Mouse (Mus musculus) heart, embryonic 13.5 days (tissue): ENCODE measurements around the gene Pdlim7. TPM values are rescaled to one million over a fixed set of nuclear protein-coding genes. Genes with fewer than 3 reads are reported as not detected.

ENCODE experiments used
- ATAC-seq: fragments of 200-750 bp; cut with Nextera tagmentation; 2 replicates; pipeline ENCODE4 v1.8.0; 2017; ENCODE audit warnings: moderate TSS enrichment; ENCODE audit not compliant: insufficient number of reproducible peaks, low FRiP score, low TSS enrichment; ENCODE audit errors: extremely low read depth
- H3K27ac ChIP-seq: fragments of 300-500 bp; sonication (generic); replicated peaks from 2 replicates; pipeline ENCODE4 v1.5.1; 2015; ENCODE audit warnings: moderate library complexity, mild to moderate bottlenecking, inconsistent platforms
- H3K27me3 ChIP-seq: fragments of 300-500 bp; sonication (generic); replicated peaks from 2 replicates; pipeline ENCODE4 v1.6.1; 2015; ENCODE audit warnings: mild to moderate bottlenecking, inconsistent platforms
- H3K36me3 ChIP-seq: fragments of 300-500 bp; sonication (generic); 2 replicates; pipeline ENCODE4 v1.6.1; 2015; ENCODE audit warnings: mild to moderate bottlenecking, inconsistent platforms
- H3K4me1 ChIP-seq: fragments of 300-500 bp; sonication (generic); 2 replicates; pipeline ENCODE4 v1.6.1; 2015; ENCODE audit warnings: inconsistent platforms
- H3K4me2 ChIP-seq: fragments of 300-500 bp; sonication (generic); 2 replicates; pipeline ENCODE4 v1.6.1; 2015; ENCODE audit warnings: inconsistent platforms, mild to moderate bottlenecking, moderate library complexity
- H3K4me3 ChIP-seq: fragments of 300-500 bp; sonication (generic); 2 replicates; pipeline ENCODE4 v1.5.1; 2015; ENCODE audit warnings: moderate library complexity, mild to moderate bottlenecking, inconsistent platforms
- H3K9ac ChIP-seq: fragments of 300-500 bp; sonication (generic); 2 replicates; pipeline ENCODE4 v1.6.1; 2015; ENCODE audit warnings: inconsistent platforms, mild to moderate bottlenecking, moderate library complexity
- H3K9me3 ChIP-seq: fragments of 300-500 bp; sonication (generic); 2 replicates; pipeline ENCODE4 v1.6.1; 2016; ENCODE audit warnings: inconsistent platforms
- WGBS: fragments of 180-500 bp; shearing (Covaris S2); methylation state at CpG from one replicate; pipeline ENCODE4 v1.1.7; 2015; ENCODE audit warnings: mixed read lengths; 5-methylcytosine and 5-hydroxymethylcytosine counted together
- polyA plus RNA-seq: library from polyadenylated mRNA; unstranded; fragments of >200 nt; fragmentation: Nextera tagmentation; extraction: Ambion mirVana; gene quantifications from 2 replicates; pipeline ENCODE4 v1.2.1, GENCODE M21; 2015

Pdlim7 gene
- polyA plus RNA-seq, 1 experiment from 2014 or later, result 402 TPM

DNA sequence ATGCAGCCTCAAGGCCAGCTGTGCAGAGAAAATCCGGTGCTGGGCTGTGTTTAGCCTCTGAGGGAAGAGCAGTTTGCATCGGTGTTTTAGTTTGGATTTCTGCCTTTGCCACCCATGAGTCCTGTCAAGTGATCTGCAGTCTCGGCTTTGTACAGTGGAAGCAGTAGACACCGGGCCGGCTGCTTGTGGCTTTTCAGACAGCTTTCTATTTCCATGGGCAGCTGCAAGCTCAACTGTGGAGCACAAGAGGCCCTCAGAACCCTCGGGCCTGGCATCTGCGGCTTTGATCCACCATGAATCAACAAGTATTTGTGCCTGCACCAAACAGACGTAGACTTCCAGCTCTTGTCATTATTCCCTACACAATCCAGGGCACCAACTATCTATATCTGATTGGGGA, 11.1 kb downstream of the Pdlim7 start:
- no peak overlapping the region for H3K9ac ChIP-seq
- ATAC-seq, result no peak
- no peak overlapping the region for H3K4me3 ChIP-seq
- H3K4me2 ChIP-seq, result no peak overlapping the region
- 80% methylated on average over 8 of the region's 8 CpGs for WGBS
- peaks cover 99% of the 10 kb centered on the region for H3K36me3 ChIP-seq
- H3K27me3 ChIP-seq, result peaks cover 30% of the 10 kb centered on the region
- H3K4me1 ChIP-seq, result peaks cover 16% of the 10 kb centered on the region
- H3K27ac ChIP-seq, result no peak overlapping the region
- no peaks in the 10 kb centered on the region for H3K9me3 ChIP-seq

GRCm38 (mm10) chr13:55500575-55500974, 12.9 kb downstream of the Pdlim7 start:
- no peak overlapping the region for H3K4me2 ChIP-seq
- peaks cover 38% of the 10 kb centered on the region for H3K27me3 ChIP-seq
- H3K36me3 ChIP-seq, result peaks cover 92% of the 10 kb centered on the region
- 73% methylated on average over 10 of the region's 10 CpGs for WGBS
- no peaks in the 10 kb centered on the region for H3K9me3 ChIP-seq
- no peak overlapping the region for H3K27ac ChIP-seq
- no peak overlapping the region for H3K4me3 ChIP-seq
- peaks cover 24% of the 10 kb centered on the region for H3K4me1 ChIP-seq
- no peak overlapping the region for H3K9ac ChIP-seq
- ATAC-seq, result no peak

DNA sequence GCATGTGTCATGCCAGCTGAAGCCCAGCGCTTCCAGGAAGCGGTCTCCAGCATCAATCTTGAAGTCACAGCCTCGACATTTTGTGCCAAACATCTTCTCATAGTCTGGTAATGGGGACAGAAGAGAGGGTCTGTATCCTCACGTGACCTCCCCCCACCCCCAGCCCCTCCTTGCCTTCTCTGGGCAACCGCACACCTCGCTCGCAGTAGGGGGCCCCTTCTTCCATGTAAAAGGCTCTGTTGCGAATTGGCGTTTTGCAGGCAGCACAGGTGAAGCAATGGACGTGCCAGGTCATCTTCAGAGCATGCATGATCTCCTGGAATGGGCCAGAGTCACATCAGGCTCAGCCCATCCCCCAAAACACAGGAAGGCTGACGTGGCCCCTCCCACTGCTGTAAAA, 14.6 kb downstream of the Pdlim7 start:
- no peak overlapping the region for H3K4me3 ChIP-seq
- no peaks in the 10 kb centered on the region for H3K9me3 ChIP-seq
- H3K4me1 ChIP-seq, result peaks cover 31% of the 10 kb centered on the region
- no peak overlapping the region for H3K9ac ChIP-seq
- H3K27ac ChIP-seq, result no peak overlapping the region
- no peak overlapping the region for H3K4me2 ChIP-seq
- H3K36me3 ChIP-seq, result peaks cover 75% of the 10 kb centered on the region
- 74% methylated on average over 11 of the region's 11 CpGs for WGBS
- no peak for ATAC-seq
- H3K27me3 ChIP-seq, result peaks cover 41% of the 10 kb centered on the region

- ATAC-seq, result no peak
- H3K27me3 ChIP-seq, result peaks cover 63% of the 10 kb centered on the region
- H3K9ac ChIP-seq, result no peak overlapping the region
- H3K4me2 ChIP-seq, result no peak overlapping the region
- H3K4me1 ChIP-seq, result peaks cover 29% of the 10 kb centered on the region
- H3K27ac ChIP-seq, result no peak overlapping the region
- no peak overlapping the region for H3K4me3 ChIP-seq
- 74% methylated on average over 6 of the region's 6 CpGs for WGBS
- H3K36me3 ChIP-seq, result peaks cover 52% of the 10 kb centered on the region
- H3K9me3 ChIP-seq, result no peaks in the 10 kb centered on the region
Observed at GRCm38 (mm10) chr13:55496661-55497060, 16.8 kb downstream of the Pdlim7 start.

DNA sequence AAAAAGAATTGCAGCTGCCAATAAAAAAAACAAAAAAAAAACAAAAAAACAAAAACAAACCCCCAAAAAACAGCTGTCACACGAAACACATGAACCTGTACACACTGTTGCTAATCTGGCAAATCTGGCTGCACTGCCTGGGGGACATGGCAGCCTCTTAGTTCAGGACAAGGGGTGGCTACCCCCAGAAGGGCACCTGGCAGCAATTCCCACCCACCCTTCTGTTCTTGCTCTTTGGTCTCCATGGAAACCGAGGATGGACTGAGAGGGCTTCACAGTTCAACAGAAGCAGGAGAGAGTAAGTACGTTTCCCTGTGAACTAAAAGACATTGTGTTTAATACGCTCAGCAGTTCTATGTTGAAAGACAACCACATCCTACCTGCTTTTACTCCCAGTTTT, 17.8 kb downstream of the Pdlim7 start:
- WGBS, result 41% methylated on average over 4 of the region's 4 CpGs

GRCm38 (mm10) chr13:55494883-55495621, 18.4 kb downstream of the Pdlim7 start:
- H3K36me3 ChIP-seq, result peaks cover 36% of the 10 kb centered on the region
- H3K27ac ChIP-seq, result 0 out of 2 replicates have a peak overlapping the region, but pooled peaks have one; percentile 36
- H3K4me2 ChIP-seq, result peak overlapping the region; percentile 29
- peaks cover 68% of the 10 kb centered on the region for H3K27me3 ChIP-seq
- H3K9ac ChIP-seq, result no peak overlapping the region
- no peak overlapping the region for H3K4me3 ChIP-seq
- WGBS, result 2% methylated on average over 18 of the region's 18 CpGs
- peaks cover 29% of the 10 kb centered on the region for H3K4me1 ChIP-seq
- no peaks in the 10 kb centered on the region for H3K9me3 ChIP-seq
- peak; percentile 65 for ATAC-seq

More for the DNA sequence above, 17.8 kb downstream of the Pdlim7 start:
- H3K27ac ChIP-seq, result no peak overlapping the region
- peak overlapping the region; percentile 29 for H3K4me2 ChIP-seq
- H3K4me1 ChIP-seq, result peaks cover 29% of the 10 kb centered on the region
- H3K36me3 ChIP-seq, result peaks cover 43% of the 10 kb centered on the region
- no peak for ATAC-seq
- no peak overlapping the region for H3K9ac ChIP-seq
- no peaks in the 10 kb centered on the region for H3K9me3 ChIP-seq
- H3K27me3 ChIP-seq, result peaks cover 71% of the 10 kb centered on the region
- H3K4me3 ChIP-seq, result no peak overlapping the region

DNA sequence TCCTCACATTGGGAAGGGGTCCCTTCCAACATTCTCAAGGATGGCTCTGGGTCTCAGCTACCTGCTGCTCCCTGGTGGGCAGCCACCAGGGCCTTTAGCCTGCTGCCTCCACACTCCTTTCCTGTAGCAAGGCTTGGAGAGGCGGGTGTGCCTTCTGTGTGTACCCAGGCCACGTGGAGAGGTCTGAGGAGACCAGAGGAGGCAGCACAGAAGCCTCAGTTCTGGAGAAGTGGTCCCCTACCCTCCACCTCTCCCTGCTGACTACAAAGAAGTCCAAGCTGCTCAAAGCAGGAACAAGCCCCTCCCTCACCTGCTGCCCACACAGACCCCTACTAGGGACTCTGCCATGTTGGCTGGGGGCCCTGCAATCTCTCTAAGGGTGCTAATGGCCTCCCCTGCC, 19.2 kb downstream of the Pdlim7 start:
- peaks cover 75% of the 10 kb centered on the region for H3K27me3 ChIP-seq
- H3K36me3 ChIP-seq, result peaks cover 30% of the 10 kb centered on the region
- no peak overlapping the region for H3K4me3 ChIP-seq
- no peaks in the 10 kb centered on the region for H3K9me3 ChIP-seq
- ATAC-seq, result no peak
- H3K4me1 ChIP-seq, result peaks cover 29% of the 10 kb centered on the region
- no peak overlapping the region for H3K9ac ChIP-seq
- no peak overlapping the region for H3K27ac ChIP-seq
- 0 out of 2 replicates have a peak overlapping the region, but pooled peaks have one; percentile 29 for H3K4me2 ChIP-seq
- 10% methylated on average over 2 of the region's 2 CpGs for WGBS

DNA sequence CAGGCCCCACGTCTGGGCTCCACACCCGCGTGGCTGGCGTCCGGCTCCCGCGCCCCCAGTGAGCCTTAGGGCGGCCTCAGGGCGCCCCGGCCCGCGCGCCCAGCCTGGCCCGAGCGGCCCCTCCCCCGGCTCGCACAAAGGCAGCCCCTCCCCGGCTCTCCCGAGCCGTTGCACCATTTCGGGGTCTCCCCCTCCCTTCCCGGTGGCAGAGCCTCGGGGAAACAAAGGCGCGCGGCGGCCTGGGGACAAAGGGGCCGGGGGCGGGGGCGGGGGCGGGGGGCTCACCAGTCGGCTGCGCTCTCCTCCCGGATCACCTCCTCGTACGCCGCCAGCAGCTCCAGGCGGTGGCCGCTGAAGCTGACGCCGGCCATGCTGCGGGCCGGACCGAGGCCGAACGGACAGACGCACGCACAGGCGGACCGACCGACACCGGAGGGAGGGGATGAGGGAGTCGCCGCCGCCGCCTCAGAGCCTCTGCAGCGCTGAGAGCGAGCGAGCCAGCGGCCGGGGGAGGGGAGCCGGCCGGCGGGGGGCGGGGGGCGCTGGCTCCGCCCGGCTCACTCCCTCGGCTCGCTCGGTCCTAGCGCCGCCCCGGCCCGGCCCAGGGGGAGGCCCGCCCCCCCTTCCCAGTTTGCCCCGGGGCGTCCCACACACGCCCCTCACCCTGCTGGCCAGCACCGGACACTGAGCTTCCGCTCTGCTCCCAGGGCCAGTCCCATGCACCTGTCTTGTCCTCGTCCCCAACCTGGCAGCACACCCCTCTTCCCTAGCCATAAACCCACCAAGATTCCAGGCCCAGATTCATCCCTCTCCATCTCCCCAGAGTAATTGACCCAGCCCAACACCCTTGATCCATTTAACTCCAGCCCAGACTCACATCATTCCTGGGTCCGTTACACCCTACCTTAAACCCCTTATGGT, 25.6 kb downstream of the Pdlim7 start, which contains the start of gene Dbn1:
TSS of gene Dbn1 (minus strand) at position 534 of the 921 bp plus-strand sequence.
- peak; percentile 51 for ATAC-seq
- no peaks in the 10 kb centered on the region for H3K36me3 ChIP-seq
- H3K4me3 ChIP-seq, result peak within 1 kb of the TSS; percentile 70
- peaks cover 51% of the 10 kb centered on the region for H3K4me1 ChIP-seq
- H3K9me3 ChIP-seq, result no peaks in the 10 kb centered on the region
- 1% methylated on average over 45 of the region's 83 CpGs for WGBS
- H3K4me2 ChIP-seq, result peak within 1 kb of the TSS; percentile 81
- peak within 1 kb of the TSS; percentile 70 for H3K27ac ChIP-seq
- H3K9ac ChIP-seq, result peak within 1 kb of the TSS; percentile 97
- H3K27me3 ChIP-seq, result peaks cover 90% of the 10 kb centered on the region

DNA sequence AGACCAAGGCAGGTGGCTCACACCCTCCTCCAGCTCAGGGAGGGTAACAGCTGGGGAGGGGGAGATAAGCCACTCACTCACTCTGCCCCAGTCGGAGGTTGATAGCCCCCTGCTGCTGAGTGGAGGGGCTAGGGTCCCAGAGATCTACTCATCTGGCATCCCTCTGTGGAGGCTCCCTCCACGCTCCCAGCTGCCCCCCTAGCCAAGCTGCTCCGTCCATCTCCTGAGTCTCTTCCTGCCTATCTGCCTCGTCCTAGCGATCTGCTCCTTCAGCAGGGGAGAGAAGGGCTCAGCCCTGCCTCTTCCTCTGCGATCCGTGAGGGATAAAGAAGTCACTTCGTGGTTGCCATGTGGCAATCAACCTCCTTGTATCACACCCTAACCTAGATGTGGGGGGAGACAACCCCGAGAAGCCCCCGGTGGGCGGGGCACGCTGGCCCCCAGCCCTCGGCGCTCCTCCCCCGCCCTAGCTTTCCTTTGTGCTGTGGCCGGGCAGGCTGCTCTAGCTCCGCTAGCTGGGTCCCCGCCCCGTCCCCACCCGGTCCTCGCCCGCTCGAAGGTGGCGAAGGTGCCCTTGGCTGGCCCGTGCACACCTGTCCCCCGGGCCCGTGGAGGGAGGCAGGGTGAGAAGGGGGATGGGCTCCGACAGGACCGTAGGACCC, 26.4 kb downstream of the Pdlim7 start:
- Histone ChIP-seq H3K4me1 (peaks cover 58% of the 10 kb centered on the region), H3K4me3 (peak overlapping the region; percentile 70), H3K27ac (peak overlapping the region; percentile 70), H3K4me2 (peak overlapping the region; percentile 81), H3K9ac (peak overlapping the region; percentile 97), H3K36me3 (peaks cover 5% of the 10 kb centered on the region), H3K27me3 (peaks cover 90% of the 10 kb centered on the region), H3K9me3 (no peaks in the 10 kb centered on the region)
- WGBS, result 2% methylated on average over 29 of the region's 29 CpGs
- ATAC-seq, result peak; percentile 48; the same call in 1 of the 2 replicates

GRCm38 (mm10) chr13:55486029-55486794, 27.3 kb downstream of the Pdlim7 start:
- peak overlapping the region; percentile 70 for H3K27ac ChIP-seq
- no peaks in the 10 kb centered on the region for H3K9me3 ChIP-seq
- no peak for ATAC-seq
- peaks cover 88% of the 10 kb centered on the region for H3K27me3 ChIP-seq
- H3K36me3 ChIP-seq, result peaks cover 13% of the 10 kb centered on the region
- peak overlapping the region; percentile 97 for H3K9ac ChIP-seq
- H3K4me2 ChIP-seq, result peak overlapping the region; percentile 81
- H3K4me3 ChIP-seq, result peak overlapping the region; percentile 70
- peaks cover 60% of the 10 kb centered on the region for H3K4me1 ChIP-seq
- 41% methylated on average over 14 of the region's 14 CpGs for WGBS
